Mouse (Mus musculus): Measurements from ENCODE around the gene Elfn1.
"Not testable (repeated sequence)": the region's sequence is repeated elsewhere in the genome, so short reads cannot be mapped to it uniquely, and the experiment has no call there.

Elfn1 gene

DNA sequence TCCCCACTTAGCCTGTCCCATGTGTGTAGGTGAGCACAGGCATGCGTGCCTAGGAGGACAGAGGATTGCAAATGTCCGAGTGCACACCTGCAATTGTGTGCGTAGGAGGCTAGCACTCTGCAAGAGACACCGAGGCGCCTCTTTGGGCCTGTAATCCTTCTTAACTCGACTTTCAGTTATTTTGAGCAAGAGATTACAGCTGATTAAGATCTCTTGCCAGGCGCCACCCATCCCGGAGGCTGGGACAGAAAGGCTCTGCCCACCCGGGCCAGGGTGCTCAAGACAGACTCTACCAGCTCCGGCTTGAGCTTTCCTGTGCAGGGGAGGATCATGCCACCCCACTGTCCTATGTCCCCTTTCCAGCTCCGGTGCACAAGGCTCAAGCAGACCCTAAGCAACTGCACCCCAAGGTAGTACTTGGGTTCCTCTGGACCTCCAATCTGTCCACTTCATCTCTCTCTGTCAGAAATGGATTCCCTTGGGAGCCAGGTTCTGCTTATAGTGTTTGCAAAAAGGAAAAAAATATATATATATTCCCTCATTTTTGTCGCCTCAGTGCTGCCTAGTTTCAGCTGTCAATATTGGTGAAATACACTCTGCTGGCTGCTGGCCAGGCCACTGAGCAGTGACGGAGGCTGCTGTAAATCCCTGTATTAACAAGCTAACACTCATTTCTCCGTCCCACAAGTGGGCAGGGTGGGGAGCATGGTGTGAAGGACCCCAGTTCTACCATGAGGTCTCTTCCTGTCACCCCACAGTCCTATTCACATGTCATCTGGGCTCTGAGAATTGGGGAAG, 61.6 kb downstream of the Elfn1 start:
- no peak for DNase-seq (ENCODE audit: extremely low read depth, low read depth, low spot score)

DNA sequence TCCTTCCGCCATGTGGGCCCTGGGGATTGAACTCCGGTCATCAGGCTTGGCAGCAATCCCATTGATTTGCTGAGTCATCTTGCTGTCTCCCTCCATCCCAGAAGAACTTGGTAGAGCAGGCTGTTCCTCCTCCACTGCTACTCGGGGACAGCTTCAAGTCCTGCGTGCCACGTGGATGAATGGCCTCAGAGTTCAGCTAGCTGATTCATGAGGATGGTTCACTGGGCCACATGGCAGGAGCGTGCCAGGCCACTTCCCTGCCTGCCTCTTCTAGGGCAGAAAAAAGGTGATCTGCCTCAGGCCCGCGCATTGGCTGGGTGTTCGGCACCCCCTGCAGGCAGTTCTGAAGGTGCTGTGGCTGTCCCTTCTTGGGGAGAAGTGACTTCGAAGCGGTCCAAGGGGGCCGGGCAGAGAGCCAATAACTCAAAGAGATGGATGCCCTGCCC, 62.5 kb downstream of the Elfn1 start:
- DNase-seq (ENCODE audit: extremely low read depth, low read depth, low spot score), result no peak

DNA sequence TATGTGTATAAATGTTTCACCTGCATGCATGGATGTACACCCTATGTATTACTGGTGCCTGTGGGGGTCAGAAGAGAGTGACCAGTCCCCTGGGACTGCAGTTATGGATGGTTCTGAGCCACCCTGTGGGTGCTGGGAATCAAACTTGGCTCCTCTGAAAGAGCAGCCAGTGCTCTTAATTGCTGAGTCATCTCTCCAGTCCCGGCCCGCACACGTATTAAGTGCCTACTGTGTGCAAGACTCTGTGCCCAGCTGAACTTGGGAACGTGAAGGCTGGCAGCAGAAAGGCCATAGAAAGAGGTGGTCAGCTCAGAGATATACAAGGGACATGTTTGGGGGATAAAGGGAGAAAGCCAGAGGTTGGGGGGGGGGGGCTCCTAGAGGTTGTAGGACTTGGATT, 68.8 kb downstream of the Elfn1 start:
- no peak for DNase-seq (ENCODE audit: extremely low read depth, low read depth, low spot score)

DNA sequence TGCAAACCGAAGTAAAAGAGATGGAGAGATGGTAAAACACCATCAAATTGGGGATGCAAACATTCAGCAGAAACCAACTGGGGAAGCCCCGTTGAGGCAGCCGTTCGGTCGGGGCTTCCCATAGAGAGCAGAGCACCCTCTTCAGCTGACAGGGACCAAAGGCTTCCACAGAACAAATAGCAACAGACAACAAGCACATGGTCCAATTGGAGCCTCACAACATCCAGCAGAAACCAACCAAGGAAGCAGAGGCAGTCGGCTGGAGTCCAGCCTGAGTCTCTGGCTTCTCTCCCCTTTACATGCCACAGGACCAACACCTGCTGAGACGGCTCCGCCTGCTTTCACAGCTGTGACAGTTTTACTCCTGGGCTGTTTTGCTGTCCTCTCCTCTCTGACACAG, 69.7 kb downstream of the Elfn1 start:
- DNase-seq (ENCODE audit: extremely low read depth, low read depth, low spot score), result no peak

DNA sequence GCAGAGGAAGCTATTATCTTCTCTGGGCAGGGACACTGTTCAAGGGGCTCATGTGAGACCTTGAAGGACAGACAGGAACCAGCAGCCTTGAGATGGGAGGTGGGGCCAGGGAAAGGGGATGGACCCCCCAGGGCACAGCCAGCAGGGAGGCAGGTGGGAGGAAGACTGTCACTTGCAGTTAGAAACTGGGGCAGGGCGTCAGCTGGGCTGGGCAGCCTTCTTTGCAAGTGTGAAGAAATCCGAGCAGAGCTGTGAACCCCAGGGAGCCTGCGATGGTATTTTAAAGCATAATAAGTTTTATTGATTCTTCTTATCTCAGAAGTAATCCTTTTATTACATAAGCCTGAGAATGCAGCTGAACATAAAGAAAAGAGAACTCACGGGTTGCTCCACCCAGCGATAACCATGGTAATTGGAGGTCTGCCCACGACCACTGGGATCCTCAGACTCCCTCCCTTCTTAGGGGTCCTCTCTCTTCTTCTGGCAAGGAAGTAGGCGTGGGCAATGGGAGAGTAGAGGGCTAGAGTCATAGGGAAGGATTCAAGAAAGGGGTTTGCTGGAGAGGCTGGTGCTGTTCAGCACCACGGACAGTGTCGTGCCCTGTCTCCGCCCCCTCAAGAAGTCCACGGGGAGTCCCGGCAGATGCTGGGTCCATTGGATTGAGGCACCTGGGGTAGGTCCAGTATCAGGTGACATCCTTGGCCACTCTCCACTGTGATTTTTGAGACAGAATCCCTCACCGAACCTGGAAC, 71.0 kb downstream of the Elfn1 start:
- DNase-seq (ENCODE audit: extremely low read depth, low read depth, low spot score), result no peak

DNA sequence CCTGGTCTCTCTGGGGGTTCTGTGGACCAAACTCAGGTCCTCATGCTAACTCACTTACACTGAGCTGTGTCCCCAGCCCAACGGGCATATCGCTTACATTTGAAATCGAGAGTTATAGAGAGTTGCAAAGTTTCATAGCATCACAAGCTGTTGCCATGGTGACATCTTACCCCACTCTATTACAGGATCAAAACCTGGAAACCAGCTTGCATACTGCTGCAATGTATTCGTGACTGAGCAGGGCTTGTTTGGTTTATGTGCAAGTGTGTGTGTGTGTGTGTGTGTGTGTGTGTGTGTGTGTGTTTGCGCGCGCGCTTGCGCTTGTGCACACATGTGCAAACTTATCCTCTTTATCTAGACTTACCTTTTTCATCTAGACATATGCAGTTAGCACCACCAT, 71.6 kb downstream of the Elfn1 start:
- DNase-seq (ENCODE audit: extremely low read depth, low read depth, low spot score), result no peak

DNA sequence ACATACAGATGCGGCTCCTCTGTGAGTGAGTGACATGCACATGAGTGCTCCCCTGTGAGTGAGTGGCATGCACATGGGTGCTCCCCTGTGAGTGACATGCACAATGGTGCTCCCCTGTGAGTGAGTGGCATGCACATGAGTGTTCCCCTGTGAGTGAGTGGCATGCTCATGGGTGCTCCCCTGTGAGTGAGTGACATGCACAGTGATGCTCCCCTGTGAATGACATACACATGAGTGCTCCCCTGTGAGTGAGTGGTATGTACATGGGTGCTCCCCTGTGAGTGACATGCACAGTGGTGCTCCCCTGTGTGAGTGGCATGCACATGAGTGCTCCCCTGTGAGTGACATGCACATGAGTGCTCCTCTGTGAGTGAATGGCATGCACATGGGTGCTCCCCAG, 74.2 kb downstream of the Elfn1 start:
- DNase-seq (ENCODE audit: extremely low read depth, low read depth, low spot score), result no peak

DNA sequence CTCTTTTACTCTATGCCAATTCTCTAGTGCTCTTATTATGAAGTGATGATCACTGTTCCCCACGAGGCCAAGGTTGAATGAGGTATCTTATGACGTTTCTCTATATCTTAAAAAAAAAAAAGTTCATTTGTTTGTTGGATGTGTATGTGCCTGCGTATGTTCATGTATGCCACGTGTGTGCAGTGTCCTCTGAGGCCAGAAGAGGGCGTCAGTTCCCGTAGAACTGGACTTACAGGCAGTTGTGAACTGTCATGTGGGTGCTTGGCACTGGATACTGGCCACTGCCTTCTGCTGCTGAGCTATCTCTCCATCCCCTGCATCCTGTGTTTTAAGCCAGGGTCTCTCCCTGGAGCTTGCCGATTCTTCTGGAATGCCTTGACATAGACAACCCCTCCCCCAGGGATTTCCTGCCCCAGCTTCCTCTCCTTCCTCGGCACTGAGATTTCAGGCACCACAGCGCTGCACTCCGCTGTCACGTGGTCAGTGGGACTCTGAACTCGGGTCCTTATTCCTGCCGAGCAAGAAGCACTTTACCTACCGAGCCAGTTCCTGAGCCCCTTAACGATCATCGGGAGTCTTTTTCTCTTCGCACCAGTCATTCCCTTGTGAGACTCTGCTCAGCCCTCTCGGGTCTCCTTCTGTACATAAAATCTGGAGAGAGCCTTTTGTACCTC, 77.5 kb downstream of the Elfn1 start:
- DNase-seq (ENCODE audit: extremely low read depth, low read depth, low spot score), result no peak

DNA sequence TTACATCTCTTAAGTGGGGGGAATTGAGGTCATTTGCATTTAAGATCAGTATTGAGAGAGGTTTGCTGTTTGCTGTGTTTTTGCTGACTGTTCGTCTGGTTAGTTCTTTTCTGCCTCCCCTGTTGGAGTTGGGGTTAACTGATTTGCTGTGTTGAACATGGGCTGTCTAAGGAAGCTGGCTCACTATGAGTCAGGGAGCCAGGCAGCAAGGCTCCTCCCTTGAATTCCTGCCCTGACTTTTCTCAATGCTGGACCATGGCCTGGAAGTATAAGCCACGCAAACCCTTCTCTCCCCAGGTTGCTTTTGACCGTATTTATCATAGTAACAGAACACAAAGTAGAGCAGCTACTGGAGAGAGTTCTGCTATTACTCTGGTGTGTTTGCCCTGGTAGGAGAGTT, 83.8 kb downstream of the Elfn1 start:
- DNase-seq (ENCODE audit: extremely low read depth, low read depth, low spot score), result no peak

DNA sequence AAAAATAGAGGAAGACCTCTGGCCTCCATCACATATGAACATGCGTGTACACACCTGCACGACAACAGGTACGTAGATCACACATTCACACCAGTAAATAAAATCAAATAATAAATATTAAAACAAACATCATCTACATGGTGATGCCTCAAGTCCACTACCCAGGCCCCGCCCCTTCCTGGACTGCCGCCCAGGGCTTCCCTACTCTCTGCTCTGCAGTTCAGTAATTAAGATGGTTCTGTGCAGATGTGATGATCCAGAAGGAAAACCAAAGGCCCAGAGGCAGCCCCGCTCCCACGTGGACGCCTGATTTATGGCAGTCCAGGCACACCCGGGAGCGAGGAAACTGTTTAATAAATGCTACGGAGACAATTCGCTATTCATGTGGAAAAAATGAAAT, 90.6 kb downstream of the Elfn1 start:
- not testable (repeated sequence) for DNase-seq (ENCODE audit: extremely low read depth, low read depth, low spot score)

DNA sequence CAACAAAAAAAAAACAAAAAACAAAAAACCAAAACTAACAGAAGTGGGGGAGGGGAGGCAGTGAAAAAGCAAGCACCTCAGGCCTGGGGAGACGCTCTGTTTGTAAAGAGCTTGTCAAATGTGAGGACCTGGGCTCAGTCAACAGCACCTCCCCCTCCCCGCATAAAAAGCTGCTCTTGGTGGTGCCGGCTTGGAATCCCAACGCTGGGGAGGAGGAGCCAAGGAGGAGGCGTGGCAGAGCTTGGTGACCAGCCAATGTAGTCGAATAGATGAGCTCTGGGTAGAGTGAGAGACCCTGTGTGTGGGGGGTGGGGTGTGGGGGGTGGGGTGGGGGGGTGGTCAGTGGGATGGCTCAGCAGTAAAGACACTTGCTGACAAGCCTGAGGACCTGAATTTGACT, 91.2 kb downstream of the Elfn1 start:
- DNase-seq (ENCODE audit: extremely low read depth, low read depth, low spot score), result no peak

DNA sequence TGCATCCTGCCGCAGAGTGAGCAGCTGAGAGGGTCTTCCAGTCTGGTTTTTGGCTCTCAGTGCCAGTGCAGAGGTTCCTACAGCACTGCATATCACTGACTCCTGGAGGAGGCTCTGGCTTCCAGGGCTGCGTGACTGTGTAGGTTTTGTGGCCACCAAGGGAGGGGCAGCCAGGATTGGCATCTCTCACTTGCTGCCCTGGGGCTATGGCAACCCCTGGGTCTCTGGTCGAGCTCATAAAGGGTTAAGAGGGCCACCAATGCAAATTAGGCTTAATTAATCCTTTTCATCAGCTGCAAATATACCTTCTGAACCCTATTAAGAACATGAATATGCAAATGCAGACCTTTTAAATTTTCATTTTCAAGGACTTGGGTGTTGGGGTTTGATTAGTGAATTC, 94.8 kb downstream of the Elfn1 start:
- DNase-seq (ENCODE audit: extremely low read depth, low read depth, low spot score), result no peak

DNA sequence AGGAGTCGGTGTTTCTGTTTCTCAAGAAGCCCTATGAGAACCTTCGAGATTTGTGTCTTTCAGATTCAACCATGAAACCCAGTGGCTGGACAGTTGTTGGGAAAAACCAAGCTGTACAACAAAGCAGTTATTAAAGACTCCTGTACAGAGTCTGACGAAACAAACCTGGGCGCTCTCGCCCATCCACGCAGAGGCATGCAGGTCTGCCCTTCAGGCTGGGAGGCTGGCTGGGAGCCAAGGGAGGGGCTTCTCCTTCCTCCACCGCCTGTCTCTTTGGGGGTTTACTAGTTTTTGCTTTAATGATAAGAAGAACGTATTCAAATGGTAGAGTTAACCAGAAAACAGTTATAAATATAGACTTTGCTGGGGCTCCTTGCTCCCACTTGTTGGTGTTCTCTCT, 99.1 kb downstream of the Elfn1 start:
- DNase-seq (ENCODE audit: extremely low read depth, low read depth, low spot score), result no peak

DNA sequence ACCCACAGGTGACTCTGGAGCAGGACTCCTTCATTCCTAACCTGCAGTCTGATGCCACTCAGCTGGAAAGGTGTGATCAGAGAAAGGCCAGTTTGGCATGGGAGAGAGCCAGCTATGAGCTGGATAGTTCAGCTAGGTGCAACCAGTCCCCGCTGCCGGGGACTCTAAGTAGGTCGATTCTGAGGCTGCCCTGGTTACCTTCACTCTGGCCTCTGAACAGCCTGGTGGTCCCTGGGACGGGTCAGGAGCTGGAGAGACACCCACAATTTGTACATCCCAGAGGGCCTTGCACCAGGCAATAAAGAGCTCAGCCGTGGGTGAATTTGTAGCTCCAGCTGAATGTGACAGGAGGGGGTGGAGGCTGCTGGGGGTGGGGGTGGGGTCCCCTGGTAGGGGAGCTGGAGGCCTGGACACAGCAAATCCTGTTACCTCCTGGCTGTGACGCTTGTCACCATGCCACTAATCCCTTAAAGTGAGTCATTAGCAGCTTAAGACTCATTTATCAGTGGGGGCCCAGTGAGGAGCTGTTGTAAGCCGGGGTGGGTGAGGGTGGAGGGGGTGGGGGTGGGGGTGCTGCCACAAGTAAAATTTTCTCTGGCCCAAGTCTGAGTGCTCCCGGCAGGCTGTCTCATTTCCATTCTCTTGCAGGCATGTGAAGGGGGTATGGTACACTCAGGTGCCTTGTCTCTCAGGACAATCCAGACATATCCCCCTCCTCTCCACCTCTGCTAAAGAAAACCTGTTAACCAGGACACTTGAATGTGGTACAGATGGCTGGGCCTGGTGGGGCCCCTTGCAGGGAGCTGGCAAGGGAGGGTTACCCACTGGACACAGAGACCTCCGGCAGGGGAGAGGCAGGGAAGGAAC, 100.1 kb downstream of the Elfn1 start:
- no peak for DNase-seq (ENCODE audit: extremely low read depth, low read depth, low spot score)

DNA sequence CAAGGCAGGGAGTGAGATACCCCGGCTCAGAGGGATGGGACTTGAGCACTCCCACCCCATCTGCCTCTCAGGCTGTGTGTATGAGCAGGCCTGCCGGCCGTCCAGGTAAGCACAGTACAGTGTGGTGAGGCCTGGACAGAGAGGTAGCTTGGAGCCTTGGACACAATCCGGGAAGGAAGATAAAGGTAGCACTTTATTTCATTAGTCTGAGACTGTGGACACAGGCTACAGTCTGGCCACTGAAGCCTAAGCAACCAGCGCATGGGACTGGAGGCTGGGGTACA, 100.7 kb downstream of the Elfn1 start:
- no peak for DNase-seq (ENCODE audit: extremely low read depth, low read depth, low spot score)

DNA sequence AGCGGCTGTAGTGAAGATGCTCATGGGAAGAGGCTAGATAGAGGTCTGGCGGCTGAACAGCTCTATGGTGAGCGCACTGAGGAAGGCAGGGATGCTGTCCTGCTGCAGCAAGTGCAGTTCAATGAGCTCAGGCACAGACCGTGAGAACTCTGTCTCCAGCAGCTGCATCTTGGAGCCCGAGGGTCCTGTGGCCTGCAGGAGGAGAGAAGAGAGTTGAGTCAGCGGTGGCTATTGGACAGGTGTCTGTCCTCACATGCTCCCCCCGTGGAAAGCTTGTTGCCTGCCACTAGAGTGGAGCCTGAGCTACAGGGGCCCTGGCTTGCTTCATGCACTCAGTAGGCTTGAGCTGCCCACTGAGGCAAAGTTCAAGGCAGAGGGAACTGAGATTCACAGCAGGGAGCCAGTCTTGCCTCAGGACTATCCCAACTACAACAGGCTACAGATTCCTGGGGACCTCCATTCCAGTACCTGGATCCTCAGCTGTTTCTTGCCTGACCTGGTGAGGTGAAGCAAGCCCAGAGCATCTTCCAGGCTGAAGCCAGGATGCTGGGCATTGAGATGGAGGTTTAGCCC, 101.4 kb downstream of the Elfn1 start:
- no peak for DNase-seq (ENCODE audit: extremely low read depth, low read depth, low spot score)

DNA sequence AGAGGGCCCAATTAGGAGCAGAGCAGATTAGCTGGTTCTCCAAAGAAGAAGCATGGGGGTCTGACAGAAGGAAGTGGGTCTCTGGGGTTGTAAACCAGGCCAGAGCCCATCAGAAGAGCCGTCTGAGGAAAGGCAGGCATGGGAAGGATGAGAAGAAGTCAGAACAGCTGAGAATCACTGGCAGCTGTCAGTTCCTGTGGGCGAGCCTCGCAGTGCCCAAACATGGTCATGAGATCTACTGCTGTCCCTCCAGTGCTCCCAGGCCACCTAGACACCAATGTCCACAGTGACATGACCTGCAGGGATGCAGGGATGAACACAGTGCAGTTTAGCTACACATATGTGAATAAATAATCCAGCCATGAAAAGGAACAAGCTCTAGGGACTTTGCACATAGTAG, 102.7 kb downstream of the Elfn1 start:
- no peak for DNase-seq (ENCODE audit: extremely low read depth, low read depth, low spot score)

DNA sequence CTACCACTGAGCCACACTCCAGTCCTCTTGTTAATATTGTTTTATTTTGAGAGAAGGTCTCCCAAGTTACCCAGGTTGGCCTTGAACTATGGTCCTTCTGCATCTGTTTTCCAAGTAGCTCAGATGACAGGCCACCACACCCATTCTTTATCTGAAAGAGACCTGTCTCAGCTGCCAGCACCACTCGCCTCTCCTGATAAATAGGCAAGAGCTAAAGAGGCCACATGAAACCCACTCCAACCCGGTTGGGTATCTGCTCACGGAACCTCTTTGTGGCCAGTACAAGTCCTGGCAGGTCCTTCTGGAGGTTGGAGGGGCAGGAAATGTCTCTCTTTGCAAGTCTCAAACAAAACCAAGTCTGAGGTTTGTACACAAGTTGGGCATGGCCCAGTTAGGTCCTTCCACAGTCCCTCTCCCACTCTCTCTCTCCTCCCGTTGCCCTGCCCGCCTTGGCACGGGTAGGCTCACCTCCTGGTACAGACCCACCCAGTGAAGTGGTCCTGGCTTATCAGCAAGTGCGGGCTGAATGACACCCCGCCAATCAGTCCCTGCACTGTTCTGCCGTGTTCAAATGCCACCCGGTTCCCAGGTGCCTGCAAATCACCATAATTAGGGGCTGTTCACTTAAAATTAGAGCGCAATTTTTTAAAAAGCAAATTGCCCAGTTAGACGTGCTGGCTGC, 104.7 kb downstream of the Elfn1 start:
- no peak for DNase-seq (ENCODE audit: extremely low read depth, low read depth, low spot score)

DNA sequence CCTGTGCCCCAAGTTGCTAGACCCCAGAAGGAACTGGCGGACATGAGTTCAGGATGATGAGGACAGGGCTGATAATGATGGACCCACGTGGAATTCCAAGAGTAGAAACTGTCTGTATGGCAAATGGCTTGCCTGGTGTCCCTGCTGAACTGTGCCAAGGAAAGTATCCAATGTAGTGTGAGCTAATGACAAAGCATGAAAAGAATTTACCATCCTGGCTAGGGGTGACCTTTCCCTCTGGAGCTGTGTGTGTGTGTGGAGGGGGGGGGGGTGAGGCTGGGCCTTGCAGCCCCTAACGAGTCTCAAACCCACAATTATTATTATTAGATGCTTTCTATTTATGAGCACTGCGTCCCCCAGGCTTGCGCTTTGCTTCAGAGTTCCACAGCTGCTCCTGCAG, 105.9 kb downstream of the Elfn1 start:
- no peak for DNase-seq (ENCODE audit: extremely low read depth, low read depth, low spot score)

DNA sequence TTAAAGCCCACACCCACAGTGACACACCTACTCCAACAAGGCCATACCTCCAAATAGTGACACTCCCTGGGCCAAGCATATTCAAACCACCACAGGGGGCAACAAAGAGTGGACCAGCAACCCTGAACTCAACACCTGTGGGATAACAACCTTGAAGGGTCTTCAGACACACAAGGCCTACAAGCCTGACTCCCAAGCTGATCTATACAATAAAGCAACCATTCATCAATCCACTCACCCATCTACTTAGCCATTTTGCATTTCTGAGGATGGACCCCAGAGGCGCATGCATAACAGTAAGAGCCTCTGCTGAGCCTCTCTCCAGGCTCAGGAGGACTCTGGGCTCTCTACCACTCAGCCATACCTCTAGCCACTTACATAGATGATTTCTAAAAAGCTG, 109.2 kb downstream of the Elfn1 start:
- no peak for DNase-seq (ENCODE audit: extremely low read depth, low read depth, low spot score)

Measured in fat pad, adult 2 months (tissue).